Mouse (Mus musculus) limb, embryonic 14.5 days (tissue): ENCODE results near the gene Ctdsp2. TPM values are rescaled to one million over a fixed set of nuclear protein-coding genes. Genes with fewer than 3 reads are reported as not detected.
A peak's percentile ranks its signal among the peaks of the same experiment; 100 is the strongest.

ENCODE experiments used
- ATAC-seq: fragments of 200-750 bp; cut with Nextera tagmentation; 2 replicates; pipeline ENCODE4 v1.8.0; 2017; ENCODE audit warnings: low read depth, moderate number of reproducible peaks, moderate TSS enrichment; ENCODE audit not compliant: low FRiP score
- DNase-seq: peaks from one replicate; pipeline ENCODE4 v3.0.0-alpha.2; 2015; ENCODE audit warnings: low spot score
- H3K27ac ChIP-seq: fragments of 300-500 bp; sonication (generic); replicated peaks from 2 replicates; pipeline ENCODE4 v1.5.1; 2014; ENCODE audit warnings: low read depth, mild to moderate bottlenecking, low read length, moderate library complexity, mixed read lengths
- H3K27me3 ChIP-seq: fragments of 300-500 bp; sonication (generic); 2 replicates; pipeline ENCODE4 v1.6.1; 2014; ENCODE audit warnings: low read length, mixed read lengths; ENCODE audit not compliant: control insufficient read depth, insufficient read depth
- H3K36me3 ChIP-seq: fragments of 300-500 bp; sonication (generic); 2 replicates; pipeline ENCODE4 v1.6.1; 2014; ENCODE audit warnings: mild to moderate bottlenecking, low read length, moderate library complexity, mixed read lengths; ENCODE audit not compliant: control insufficient read depth, insufficient read depth
- H3K4me1 ChIP-seq: fragments of 300-500 bp; sonication (generic); 2 replicates; pipeline ENCODE4 v1.6.1; 2014; ENCODE audit warnings: antibody characterized with exemption, low read length, mixed read lengths; ENCODE audit not compliant: control insufficient read depth, insufficient read depth
- H3K4me2 ChIP-seq: fragments of 300-500 bp; sonication (generic); replicated peaks from 2 replicates; pipeline ENCODE4 v1.6.1; 2014; ENCODE audit warnings: low read depth, mild to moderate bottlenecking, low read length, moderate library complexity; ENCODE audit not compliant: severe bottlenecking
- H3K4me3 ChIP-seq: fragments of 300-500 bp; sonication (generic); replicated peaks from 2 replicates; pipeline ENCODE4 v1.5.1; 2014; ENCODE audit warnings: low read length
- H3K9ac ChIP-seq: fragments of 300-500 bp; sonication (generic); 2 replicates; pipeline ENCODE4 v1.6.1; 2014; ENCODE audit warnings: mild to moderate bottlenecking, low read depth, low read length, moderate library complexity; ENCODE audit not compliant: severe bottlenecking
- H3K9me3 ChIP-seq: fragments of 300-500 bp; sonication (generic); 2 replicates; pipeline ENCODE4 v1.6.1; 2016; ENCODE audit warnings: low read length; ENCODE audit not compliant: control insufficient read depth
- POLR2A ChIP-seq: fragments of 200-500 bp; IDR thresholded peaks from 2 replicates; pipeline ENCODE4 v1.8.0; 2012; ENCODE audit warnings: inconsistent platforms, mild to moderate bottlenecking, moderate library complexity, borderline replicate concordance; ENCODE audit not compliant: insufficient read depth, insufficient read length; ENCODE audit errors: extremely low read depth
- WGBS: fragments of 180-500 bp; shearing (Covaris S2); extraction: QIAGEN DNeasy Blood & Tissue Kit; methylation state at CpG from one replicate; pipeline ENCODE4 v1.1.7; 2014; 5-methylcytosine and 5-hydroxymethylcytosine counted together
- polyA plus RNA-seq, 2 experiments: library from polyadenylated mRNA; depleted of rRNA in 1 of 2; stranded (reverse) in 1 of 2; unstranded in 1 of 2; fragments of >200 nt; fragmentation: Nextera tagmentation in 1 of 2; extraction: Ambion mirVana in 1 of 2; gene quantifications; 2 replicates each; pipeline versions ENCODE4 v1.2.1 to v1.2.3; 2012 to 2014

Gene Ctdsp2
- polyA plus RNA-seq, 2 experiments: 143 to 230 TPM

DNA sequence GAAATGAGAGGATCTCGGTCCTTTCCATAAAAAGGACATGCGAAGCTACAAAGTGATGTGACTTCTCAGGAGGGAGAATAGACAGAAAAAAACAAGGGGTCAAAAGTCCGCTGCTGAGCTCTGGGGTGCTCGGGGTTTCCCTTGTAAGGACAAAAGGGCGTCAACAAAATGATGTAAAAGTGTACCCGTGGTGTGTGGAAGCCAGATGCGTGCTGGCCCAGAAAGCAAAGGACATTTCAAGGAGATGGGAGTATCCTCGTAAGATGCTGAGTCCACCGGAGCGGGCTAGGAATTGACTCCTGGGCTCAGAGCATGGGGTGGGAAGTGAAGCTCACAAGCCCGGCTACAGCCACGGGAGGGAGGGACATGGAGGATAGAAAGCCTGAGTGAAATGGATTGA lies 59.1 kb downstream of the Ctdsp2 start:
- Histone ChIP-seq H3K4me1 (peaks cover 10% of the 10 kb centered on the region; the same call in 1 of the 2 replicates), H3K9ac (no peak overlapping the region), H3K27me3 (no peaks in the 10 kb centered on the region), H3K9me3 (no peaks in the 10 kb centered on the region), H3K27ac (no peak overlapping the region), H3K4me2 (no peak overlapping the region), H3K36me3 (no peaks in the 10 kb centered on the region), H3K4me3 (no peak overlapping the region)
- DNase-seq (no peak), ATAC-seq (no peak)
- WGBS: 77% methylated on average over 12 of the region's 12 CpGs
- no peak for TF ChIP-seq POLR2A

DNA sequence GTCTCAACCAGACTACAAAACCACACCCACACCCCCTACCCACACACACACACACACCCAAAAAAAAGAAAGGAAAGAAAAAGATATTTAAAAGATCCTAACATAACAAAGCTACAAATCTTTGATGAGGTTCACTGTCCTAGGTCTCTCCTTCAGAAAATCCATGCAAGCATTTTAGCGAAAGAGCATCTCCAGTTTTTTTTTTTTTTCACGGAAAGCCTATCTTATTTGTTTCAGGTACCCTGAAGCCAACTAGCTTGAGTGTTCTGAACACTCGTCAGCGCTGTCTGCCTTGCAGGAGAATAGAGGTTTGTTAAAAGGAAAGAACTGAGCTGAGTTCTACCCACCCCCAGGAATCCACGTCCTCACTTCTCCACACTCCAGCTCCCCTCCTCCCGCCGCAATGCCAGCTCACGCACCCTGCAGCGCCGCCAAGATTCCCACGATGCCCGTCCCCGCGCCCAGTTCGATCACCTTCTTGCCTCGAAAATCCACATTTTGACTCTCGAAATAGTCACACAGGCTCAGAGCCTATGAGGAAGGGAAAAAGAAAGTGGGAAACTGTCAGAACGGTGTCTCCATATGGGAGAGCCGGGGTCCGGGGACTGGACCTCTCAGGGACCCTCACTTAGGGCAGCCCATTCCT lies 62.2 kb downstream of the Ctdsp2 start:
- TF ChIP-seq POLR2A: no peak
- peak overlapping the region; percentile 76 for H3K9ac ChIP-seq
- DNase-seq: no peak
- WGBS: under 1% methylated on average over 20 of the region's 20 CpGs
- H3K27ac ChIP-seq: peak overlapping the region; percentile 81
- H3K36me3 ChIP-seq: peaks cover 19% of the 10 kb centered on the region
- H3K4me2 ChIP-seq: peak overlapping the region; percentile 94
- H3K4me3 ChIP-seq: peak overlapping the region; percentile 87
- 0 out of 2 replicates have a peak, but pooled peaks have one; percentile 2 for ATAC-seq
- H3K4me1 ChIP-seq: peaks cover 12% of the 10 kb centered on the region
- no peaks in the 10 kb centered on the region for H3K9me3 ChIP-seq
- no peaks in the 10 kb centered on the region for H3K27me3 ChIP-seq

- H3K4me3 ChIP-seq: peak within 1 kb of the TSS; percentile 87
- peak within 1 kb of the TSS; percentile 81 for H3K27ac ChIP-seq
- H3K9me3 ChIP-seq: no peaks in the 10 kb centered on the region
- H3K4me2 ChIP-seq: peak within 1 kb of the TSS; percentile 94
- H3K9ac ChIP-seq: peak within 1 kb of the TSS; percentile 76
- peaks cover 22% of the 10 kb centered on the region for H3K36me3 ChIP-seq
- WGBS: under 1% methylated on average over 27 of the region's 28 CpGs
- no peak for TF ChIP-seq POLR2A
- DNase-seq (no peak), ATAC-seq (peak; percentile 42)
- H3K27me3 ChIP-seq: no peaks in the 10 kb centered on the region
- peaks cover 12% of the 10 kb centered on the region for H3K4me1 ChIP-seq
These were observed 62.8 kb downstream of the Ctdsp2 start, which contains the start of the genes Mettl1 and Eef1akmt3 for GRCm38 (mm10) chr10:127041274-127041766. Mettl1 (plus strand) TSS chr10:127041414. Eef1akmt3 (minus strand) TSS chr10:127041513.

- WGBS: under 1% methylated on average over 41 of the region's 44 CpGs
- ATAC-seq: peak; percentile 89
- DNase-seq: peak; percentile 89
- H3K27ac ChIP-seq: peak overlapping the region; percentile 81
- H3K4me2 ChIP-seq: peak overlapping the region; percentile 94
- H3K4me1 ChIP-seq: peaks cover 12% of the 10 kb centered on the region
- peak overlapping the region; percentile 76 for H3K9ac ChIP-seq
- no peaks in the 10 kb centered on the region for H3K9me3 ChIP-seq
- H3K27me3 ChIP-seq: no peaks in the 10 kb centered on the region
- peak; percentile 75; the same call in 1 of the 2 replicates for TF ChIP-seq POLR2A
- H3K36me3 ChIP-seq: peaks cover 22% of the 10 kb centered on the region
- H3K4me3 ChIP-seq: peak overlapping the region; percentile 87
These were observed 63.3 kb downstream of the Ctdsp2 start for GRCm38 (mm10) chr10:127041774-127042338.

GRCm38 (mm10) chr10:127042468-127043115 lies 64.1 kb downstream of the Ctdsp2 start:
- peak overlapping the region; percentile 61; the same call in 1 of the 2 replicates for H3K27ac ChIP-seq
- no peak for ATAC-seq
- WGBS: 15% methylated on average over 5 of the region's 5 CpGs

More at GRCm38 (mm10) chr10:127042468-127043115, 64.1 kb downstream of the Ctdsp2 start:
- no peaks in the 10 kb centered on the region for H3K9me3 ChIP-seq
- no peak for DNase-seq
- H3K27me3 ChIP-seq: peaks cover 3% of the 10 kb centered on the region
- H3K4me1 ChIP-seq: peaks cover 12% of the 10 kb centered on the region
- TF ChIP-seq POLR2A: no peak
- H3K36me3 ChIP-seq: peaks cover 22% of the 10 kb centered on the region
- H3K9ac ChIP-seq: peak overlapping the region; percentile 76
- H3K4me3 ChIP-seq: peak overlapping the region; percentile 87
- H3K4me2 ChIP-seq: peak overlapping the region; percentile 94
